Mouse (Mus musculus) NIH3T3 (cell line): ENCODE measurements around the gene Grik5.
"Not testable (repeated sequence)": the region's sequence is repeated elsewhere in the genome, so short reads cannot be mapped to it uniquely, and the experiment has no call there.

Experiments used
- DNase-seq: peaks from one replicate; pipeline ENCODE4 v3.0.0-alpha.2; 2012; ENCODE audit warnings: low read depth

The Grik5 gene

GRCm38 (mm10) chr7:25079496-25080026 is 7.4 kb upstream of the Grik5 start:
- DNase-seq = no peak

- DNase-seq = no peak
Measured at GRCm38 (mm10) chr7:25077414-25077755, 5.2 kb upstream of the Grik5 start.

- peak; percentile 98 for DNase-seq
Measured at GRCm38 (mm10) chr7:25076663-25077413, 4.7 kb upstream of the Grik5 start.

GRCm38 (mm10) chr7:25076296-25076662 is 4.1 kb upstream of the Grik5 start:
- DNase-seq = peak; percentile 51

GRCm38 (mm10) chr7:25073924-25074323 is 1.8 kb upstream of the Grik5 start:
- DNase-seq = no peak

GRCm38 (mm10) chr7:25072716-25073390 is 707 bp upstream of the Grik5 start:
- peak; percentile 65 for DNase-seq

- no peak for DNase-seq
Measured at GRCm38 (mm10) chr7:25068724-25069123, 3.4 kb downstream of the Grik5 start.

GRCm38 (mm10) chr7:25067909-25068656 is 4.1 kb downstream of the Grik5 start:
- no peak for DNase-seq

GRCm38 (mm10) chr7:25067338-25067737 is 4.8 kb downstream of the Grik5 start:
- no peak for DNase-seq

- DNase-seq = no peak
Measured at GRCm38 (mm10) chr7:25063900-25064299, 8.2 kb downstream of the Grik5 start.

- DNase-seq = no peak
Measured at GRCm38 (mm10) chr7:25063346-25063745, 8.8 kb downstream of the Grik5 start.

DNA sequence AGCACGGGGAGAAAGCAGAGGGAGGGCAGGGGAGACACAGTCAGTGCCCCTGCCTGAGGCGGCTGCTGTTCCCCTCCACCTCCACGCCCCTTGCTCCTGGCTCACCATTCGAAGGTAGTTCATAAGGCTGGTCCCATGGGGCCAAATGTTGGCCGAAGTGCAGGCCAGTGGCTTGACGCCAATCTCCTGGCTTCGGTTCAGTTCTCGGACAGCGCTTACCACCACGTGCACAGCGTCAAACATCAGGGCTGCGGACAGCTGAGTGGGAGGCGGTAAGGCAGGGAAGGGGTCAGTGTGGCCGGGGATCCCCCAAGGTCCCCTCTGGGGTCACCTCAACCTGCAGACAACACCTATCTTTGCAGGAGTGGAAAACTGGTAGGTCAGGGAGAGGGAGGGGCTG is 13.3 kb downstream of the Grik5 start:
- DNase-seq = peak; percentile 16

DNA sequence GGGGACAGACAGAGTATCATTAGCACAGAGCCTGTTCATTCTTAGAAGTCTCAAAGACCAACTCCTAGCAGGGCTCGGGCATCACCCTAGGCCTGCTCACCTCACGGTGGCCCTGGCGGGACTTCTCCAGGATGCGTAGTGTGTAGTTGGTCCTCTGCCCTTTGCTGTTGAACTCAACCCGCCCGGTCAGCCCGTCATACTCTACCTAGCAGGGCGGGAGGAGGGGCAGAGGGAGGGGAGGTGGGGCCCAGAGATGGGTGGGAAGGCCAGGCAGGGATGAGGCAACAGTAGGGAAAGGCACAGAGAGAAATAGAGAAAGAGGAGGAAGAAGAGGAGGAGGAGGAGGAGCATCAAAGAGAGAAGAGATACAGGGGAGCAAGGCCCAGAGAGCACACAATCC is 13.8 kb downstream of the Grik5 start:
- DNase-seq = no peak

DNA sequence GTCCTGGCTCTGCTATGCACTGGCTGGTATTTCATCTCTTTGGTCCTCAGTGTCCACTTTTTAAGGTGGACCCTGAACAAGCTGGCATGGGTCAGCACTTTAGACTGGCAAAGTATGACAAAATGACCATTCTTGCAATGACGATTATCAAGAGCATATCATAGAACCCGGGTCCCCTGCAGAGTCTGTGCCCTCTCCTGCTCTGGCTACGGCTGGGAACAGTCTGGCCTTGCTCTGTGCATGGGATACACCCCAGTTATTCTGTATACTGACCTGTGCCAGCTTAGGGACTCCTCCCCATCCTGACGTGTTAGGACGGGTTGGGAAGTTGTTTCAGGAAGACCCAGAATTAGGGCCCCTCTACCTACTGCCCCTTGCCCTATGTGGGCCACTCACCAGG is 14.3 kb downstream of the Grik5 start:
- DNase-seq = no peak

DNA sequence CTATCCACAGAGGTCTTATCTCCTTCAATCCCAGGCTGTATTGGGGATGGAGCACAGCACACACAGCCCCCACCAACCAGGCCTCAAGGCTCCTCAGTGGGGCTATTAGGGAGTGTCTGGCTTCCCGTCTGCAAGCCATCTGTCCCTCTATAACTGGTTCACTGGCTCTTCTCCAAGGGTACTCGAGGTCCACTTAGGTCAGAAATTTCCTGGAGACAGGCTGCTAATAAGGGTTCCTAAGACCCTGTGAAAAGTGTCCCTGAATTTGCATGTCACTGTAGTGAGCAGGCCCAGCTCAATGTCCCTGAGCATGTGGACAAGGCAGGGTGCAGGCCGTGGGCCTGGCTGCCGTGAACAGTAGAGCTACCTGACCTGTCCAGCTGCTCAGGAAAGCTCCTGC is 15.2 kb downstream of the Grik5 start:
- DNase-seq = no peak

DNA sequence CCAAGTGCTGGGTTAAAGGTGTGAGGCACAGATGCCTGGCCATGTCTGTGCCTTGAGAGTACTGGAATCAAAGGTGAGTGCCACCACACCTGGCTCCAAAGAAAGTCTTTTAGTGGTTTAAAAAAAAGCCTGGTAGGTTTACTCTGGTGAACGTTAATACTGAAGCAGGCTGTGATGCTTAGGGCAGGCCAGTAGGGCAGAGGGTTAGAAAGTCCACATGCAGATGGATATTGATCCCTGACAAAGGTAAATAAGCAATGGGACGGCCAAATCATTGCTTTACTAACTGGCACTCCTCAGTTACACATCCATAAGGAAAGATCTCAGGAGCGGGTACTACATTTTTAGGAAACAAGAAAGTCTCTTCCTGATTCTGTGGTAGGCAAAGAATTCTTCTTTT is 19.6 kb downstream of the Grik5 start:
- no peak for DNase-seq

DNA sequence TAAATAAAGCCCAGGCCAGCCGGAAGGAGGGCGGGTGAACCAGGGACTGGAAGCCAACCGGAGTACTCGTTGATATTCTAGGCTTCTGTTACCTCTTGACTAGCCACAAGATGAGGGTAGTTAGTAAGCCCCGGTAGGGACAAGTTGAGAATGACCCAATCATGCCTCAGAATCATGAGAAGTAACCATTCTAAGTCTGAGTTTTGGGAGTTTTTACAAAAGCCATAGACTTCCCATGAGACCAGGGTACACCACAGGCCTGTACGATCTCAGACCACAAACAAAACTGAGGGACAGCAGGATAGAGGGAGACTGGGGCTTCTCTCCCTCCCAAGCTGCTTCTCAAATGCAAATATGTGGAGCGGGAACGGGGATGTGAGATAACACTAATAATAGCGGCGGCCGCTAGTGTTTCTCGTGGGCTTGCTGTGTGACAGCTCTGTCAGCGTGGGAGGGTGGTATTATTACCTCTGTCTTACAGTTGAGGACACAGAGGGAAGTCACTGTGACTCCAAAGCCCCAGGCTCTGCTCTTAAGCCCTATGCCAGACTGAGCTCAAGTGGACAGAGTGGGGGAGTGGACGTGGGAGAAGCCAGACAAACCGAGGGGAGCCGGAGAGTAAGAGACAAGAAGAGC is 22.7 kb downstream of the Grik5 start:
- DNase-seq = no peak

DNA sequence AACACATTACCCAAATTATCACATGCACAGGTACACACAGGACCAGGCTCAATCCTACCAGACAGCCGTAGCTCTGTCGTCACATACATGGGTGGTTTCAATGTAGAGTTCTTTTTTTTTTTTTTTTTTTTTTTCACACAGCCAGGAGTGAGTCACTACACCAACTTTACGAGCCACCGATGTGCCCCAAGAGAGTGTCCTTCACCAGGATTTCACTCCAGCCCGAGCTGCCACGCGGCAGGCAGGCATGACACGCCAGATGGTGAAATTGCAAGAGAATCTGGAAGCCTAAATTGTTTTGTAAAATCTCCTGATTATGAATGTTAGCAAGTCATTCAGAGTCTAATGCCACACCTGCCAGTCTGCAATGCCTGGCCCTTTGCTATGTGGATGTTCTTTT is 24.8 kb downstream of the Grik5 start:
- no peak for DNase-seq

GRCm38 (mm10) chr7:25044599-25044998 is 27.5 kb downstream of the Grik5 start:
- DNase-seq = not testable (repeated sequence)

DNA sequence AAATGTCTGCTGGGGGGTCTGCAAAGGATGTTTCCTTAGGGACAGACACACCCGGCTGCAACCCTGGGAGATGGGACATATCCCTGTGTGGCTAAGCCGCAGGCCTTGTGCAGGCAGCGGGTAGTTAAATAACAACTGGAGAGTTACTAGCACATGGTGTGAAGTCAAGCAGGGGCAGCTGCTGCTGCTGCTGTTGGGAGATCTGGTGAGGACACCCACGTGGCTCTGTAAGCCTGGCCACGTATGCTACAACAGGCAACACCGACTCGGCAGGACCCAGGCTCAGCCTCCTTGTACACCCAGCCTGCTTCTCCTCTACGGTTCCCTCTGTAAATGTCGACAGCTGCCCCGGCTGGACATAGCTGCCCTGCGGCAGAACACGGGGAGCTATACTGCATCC is 30.2 kb downstream of the Grik5 start:
- DNase-seq = no peak

DNA sequence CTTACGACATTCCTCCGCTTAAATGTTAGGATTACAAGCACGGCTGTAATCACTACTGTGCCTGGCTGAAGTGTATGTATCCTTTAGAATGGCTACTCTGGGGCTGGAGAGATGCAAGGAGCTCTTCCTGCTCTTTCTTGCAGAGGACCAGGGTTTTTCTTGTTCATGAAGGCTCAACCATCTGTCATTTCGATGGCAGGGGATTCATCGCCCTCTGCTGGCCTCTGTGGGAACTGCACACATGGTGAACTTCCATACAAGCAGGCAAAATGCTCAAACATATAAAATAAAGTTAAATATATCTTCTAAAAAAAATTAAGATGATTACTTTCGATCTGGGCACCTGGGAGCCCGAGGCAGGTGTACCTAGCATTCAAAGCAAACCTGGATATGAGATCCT is 36.2 kb downstream of the Grik5 start:
- DNase-seq = peak; percentile 83

GRCm38 (mm10) chr7:25034796-25035195 is 37.4 kb downstream of the Grik5 start:
- no peak for DNase-seq
